Mouse (Mus musculus) testis, adult 10 weeks (tissue): ENCODE results near the gene Samhd1. TPM values are rescaled to one million over a fixed set of nuclear protein-coding genes. Genes with fewer than 3 reads are reported as not detected.

Experiments
- polyA plus RNA-seq: library from polyadenylated mRNA; stranded (reverse); fragments of 350-450 nt; fragmentation: Illumina TruSeq; extraction: RNeasy Lipid Tissue Mini Kit (QIAGEN cat#74804); gene quantifications from one replicate; pipeline ENCODE4 v1.2.3, GENCODE M21; 2014; ENCODE audit warnings: low read depth, low replicate concordance

Gene Samhd1
- 33.3 TPM for polyA plus RNA-seq

DNA sequence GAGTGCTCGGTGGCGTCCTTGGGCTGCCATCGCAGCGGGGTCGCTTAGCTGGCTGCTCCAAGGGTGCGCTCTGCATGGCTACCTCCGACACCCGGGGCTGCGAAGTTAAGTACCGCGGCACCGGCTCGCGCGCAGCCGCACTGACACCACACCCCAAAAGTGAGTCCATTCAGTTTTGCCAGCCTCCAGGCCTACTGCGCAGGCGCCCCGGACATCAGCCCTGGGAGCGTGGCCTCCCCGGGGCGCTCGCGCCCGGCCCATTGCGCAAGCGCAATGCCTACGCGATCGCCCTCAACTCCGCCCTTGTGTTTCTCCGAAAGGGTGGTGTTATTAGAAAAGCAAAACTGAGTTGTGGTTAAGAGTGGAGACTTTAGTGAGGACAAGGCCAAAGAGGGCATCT lies at the start of gene Samhd1:
Gene Samhd1 (minus strand): TSS at position 252 of the 400 bp plus-strand sequence.

DNA sequence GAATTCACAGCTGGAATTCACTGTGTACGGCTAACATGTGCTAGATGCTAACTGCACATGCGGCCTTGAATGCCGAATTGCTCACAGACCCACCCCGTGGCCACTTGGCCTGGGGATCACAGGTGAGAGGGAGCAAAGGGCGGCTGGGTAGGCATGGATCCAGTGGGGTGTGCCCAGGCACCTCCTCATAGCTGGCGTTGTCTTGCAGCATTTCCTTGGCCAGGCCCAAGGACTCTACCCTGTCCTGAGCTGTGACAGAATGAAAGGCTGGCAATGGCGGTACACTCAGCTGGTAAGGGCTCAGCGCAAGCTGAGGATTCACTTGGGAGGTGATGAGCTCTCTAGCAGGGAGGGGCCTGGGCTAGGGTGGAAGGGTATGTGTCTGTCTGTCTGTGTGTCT lies 48.3 kb downstream of the Samhd1 start, which contains the start of gene Tldc2:
Gene Tldc2 (plus strand): TSS at position 260 of the 400 bp plus-strand sequence.

DNA sequence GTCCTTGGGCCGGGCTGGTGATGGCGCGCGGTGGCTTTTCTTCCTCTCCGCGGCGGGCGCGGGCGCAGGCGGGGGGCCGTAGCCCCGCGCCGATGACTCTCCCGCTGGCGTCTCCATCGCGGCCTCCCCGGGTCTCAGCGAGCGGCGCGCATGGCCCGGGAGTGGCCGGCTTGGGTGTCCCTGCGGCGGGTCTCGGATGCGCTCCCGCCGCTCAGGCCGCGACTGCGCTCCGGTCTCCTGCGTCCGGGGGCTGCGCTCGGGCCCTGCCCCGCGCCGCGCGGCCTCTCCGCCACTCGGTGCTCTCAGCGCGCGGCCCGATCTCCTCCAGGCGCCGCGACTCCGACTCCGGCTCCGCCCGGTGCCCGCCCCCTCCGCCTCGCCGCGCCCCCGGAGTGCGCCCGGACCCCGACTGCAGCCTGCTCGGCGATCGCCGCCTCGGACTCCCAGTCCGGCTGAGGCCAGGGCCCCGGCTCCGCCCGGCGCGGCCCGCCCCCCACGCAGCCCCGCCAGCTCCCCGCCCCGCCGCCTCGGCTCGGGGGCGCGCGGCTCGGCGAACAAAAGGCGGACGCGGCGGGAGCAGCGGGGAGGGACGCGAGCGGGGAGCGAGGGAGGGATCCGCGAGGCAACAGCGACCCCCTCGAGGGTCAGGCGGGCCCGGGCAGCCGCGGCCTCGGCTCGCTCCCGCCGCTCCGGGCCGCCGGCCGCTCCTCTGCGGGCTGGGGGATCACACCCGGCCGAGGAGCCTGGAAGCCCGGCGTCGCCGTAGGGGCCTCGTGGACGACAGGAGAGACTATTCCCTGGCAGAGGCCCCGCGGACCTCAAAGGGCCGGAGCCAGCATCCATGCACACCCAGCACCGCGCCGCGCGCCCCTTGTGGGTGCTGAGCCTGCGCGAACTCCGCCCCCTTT lies 56.0 kb downstream of the Samhd1 start, which contains the start of gene Soga1:
Gene Soga1 (minus strand): TSS at position 462 of the 908 bp plus-strand sequence.

Other genes with a start within 250 kb of the Samhd1 start
- not detected for gene Sla2, start 248.1 kb downstream of the Samhd1 start, polyA plus RNA-seq
- gene Ndrg3, start 143.2 kb downstream of the Samhd1 start, polyA plus RNA-seq: 248 TPM
- gene Dsn1, start 128.1 kb downstream of the Samhd1 start, polyA plus RNA-seq: 63.1 TPM
- gene Soga1, start 56.0 kb downstream of the Samhd1 start, polyA plus RNA-seq: 0.45 TPM
- gene Tldc2, start 48.2 kb downstream of the Samhd1 start, polyA plus RNA-seq: not detected
- 36.3 TPM for gene Rbl1, start 69.3 kb upstream of the Samhd1 start, polyA plus RNA-seq
- gene Rpn2, start 143.8 kb upstream of the Samhd1 start, polyA plus RNA-seq: 264 TPM
- 96.6 TPM for gene Mroh8, start 144.3 kb upstream of the Samhd1 start, polyA plus RNA-seq
- not detected for gene Ghrh, start 212.2 kb upstream of the Samhd1 start, polyA plus RNA-seq
- 2.8 TPM for gene Manbal, start 232.3 kb upstream of the Samhd1 start, polyA plus RNA-seq